Mouse (Mus musculus): ENCODE results near the gene Tjap1.

The Tjap1 gene

DNA sequence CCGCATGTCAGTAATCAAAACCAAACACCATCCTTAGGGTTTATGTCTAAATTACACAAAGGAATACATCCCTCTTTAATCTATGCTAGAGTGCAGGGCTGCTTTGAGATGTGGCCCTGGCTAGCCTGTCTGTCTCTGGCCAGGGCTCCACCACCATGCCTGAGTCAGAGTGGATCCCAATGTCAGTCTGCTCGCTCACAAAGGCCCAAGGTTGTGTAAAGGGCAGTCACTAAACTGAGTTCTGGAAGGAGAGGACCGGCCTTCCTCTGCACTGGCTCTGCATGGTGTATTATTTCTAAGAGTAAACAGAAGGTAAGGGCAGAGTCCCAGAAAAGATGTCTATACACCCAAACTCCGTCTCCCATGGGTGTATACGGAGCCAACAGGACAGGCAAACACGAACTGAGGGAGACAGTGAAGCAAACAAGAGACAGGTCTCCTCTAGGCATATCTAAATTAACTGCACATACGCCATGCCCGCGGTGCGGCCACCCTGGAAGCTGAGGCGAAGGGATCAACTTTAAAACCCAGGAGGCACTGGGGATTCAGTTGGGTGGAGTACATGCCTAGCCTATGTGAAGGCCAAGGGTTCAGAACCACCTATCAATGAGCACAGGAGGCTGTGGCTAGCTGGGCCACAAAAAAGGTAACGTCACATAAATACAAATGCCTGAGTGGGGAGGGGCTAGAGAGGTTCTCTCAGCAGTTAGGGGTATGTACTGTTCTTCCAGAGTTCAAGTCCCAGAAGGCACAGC is 4.6 kb downstream of the Tjap1 start:
- no peak for DNase-seq

- no peak for DNase-seq
Measured at GRCm38 (mm10) chr17:46277586-46277985, 5.2 kb downstream of the Tjap1 start.

DNA sequence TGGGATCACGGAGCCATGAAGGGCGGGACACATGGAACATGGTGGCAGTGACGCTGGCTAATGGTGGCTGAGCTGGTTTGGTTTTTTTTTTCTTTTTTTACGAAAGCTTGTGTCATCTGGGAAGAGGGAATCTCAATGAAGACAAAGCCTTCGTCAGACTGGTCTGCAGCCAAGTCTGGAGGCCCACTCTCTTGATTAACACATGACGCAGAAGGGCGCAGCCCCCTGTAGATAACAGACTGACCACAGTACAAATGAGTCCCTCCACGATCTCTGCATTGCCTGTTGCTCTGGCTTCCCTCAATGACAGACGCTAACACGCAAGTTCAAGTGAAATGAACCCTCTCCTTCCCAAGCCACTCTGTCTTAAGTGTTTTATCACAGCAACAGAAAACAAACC is 7.3 kb downstream of the Tjap1 start:
- no peak for DNase-seq

GRCm38 (mm10) chr17:46275034-46275433 is 7.8 kb downstream of the Tjap1 start:
- DNase-seq, result no peak

- no peak for DNase-seq
Measured at GRCm38 (mm10) chr17:46274465-46274864, 8.4 kb downstream of the Tjap1 start.

DNA sequence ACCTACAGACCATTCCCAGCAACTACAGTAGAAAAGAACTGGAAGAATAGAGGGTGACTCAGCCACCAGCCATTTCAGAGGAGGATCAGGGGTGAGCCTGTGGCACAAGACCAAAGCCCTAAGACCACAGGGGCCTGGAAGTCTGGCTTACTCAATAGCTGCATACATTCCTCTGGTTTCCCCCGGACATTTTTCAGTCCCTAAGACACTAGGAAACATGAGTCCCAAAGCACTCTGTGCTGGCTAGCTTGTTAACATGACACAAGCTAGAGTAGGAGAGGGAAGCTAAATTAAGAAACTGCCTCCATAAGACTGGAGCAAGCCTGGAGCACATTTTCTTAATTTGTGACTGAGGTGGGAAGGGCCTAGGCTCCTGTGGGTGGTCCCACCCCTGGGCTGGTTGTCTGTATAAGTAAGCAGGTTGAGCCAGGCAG is 9.0 kb downstream of the Tjap1 start:
- no peak for DNase-seq

DNA sequence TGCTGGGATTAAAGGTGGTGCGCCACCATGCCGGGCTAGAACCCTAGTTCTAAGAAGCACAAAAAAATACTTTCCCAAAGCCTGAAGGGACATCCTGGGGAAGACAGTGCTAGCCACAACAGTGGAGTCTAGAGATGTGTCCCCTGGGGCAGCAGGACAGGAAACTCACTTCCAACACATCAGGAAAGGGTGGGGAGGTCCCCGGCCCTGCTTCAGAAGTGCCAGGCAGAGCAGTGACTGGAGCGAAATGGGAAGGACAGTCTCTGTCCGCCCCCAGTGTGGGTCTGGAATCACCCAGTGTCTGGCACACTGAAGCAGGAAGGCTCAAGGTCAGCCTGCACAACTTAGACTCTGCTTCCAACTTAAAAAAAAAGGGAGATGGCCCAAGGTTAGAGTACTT is 10.2 kb downstream of the Tjap1 start:
- no peak for DNase-seq

- DNase-seq, result no peak
Measured at GRCm38 (mm10) chr17:46272058-46272457, 10.8 kb downstream of the Tjap1 start.

- no peak for DNase-seq
Measured at GRCm38 (mm10) chr17:46269771-46270534, 12.9 kb downstream of the Tjap1 start.

DNA sequence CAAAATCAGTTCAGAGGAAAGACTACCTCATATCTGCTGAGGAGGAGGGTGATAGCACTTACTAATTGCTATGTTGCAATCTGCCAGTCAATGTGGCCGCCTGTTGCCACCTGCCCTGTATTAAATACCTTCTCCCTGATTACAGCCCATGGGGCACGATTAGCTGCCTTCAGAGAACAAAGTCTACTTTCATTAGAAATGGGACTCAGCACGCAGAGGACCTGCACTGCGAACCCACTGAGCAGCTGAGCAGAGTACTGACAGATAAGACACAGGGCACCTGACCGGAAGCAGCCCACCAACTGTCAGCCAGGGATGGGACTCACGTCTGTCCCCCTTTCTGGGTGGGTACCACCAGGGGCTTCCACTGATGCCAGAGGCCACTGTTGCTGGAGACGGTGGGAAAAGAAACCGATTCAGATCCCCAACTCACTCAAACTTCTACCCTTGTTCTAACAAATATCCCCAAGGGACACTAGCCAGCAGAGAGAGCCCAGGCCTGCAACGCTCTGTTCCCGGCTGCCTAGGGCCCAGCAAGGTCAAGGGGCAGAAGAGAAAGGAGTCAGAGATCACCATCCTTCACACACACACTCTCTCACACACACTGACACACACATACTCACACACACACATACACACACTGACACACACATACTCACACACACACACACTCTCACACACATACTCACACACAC is 14.7 kb downstream of the Tjap1 start:
- DNase-seq, result no peak

- DNase-seq, result no peak
Measured at GRCm38 (mm10) chr17:46267511-46267910, 15.3 kb downstream of the Tjap1 start.

DNA sequence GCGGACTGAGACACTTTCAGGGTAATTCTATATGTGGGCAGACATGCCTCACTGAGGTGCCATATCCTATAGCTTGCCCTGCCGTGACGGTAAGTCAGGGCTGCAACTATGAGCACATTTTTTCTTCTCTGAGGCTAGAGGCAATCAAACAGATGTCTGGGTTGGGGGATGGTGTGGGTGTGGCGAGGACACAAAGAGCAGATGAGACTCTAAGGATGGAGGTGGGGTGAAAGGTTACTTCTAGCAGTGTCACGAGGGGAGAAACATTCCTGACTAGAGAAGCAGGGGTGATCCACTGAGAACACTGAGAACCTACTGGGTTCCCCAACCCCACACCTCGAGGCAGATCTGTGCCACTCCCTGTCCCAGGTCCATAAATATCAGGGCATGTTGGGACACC is 15.8 kb downstream of the Tjap1 start:
- DNase-seq, result no peak

GRCm38 (mm10) chr17:46265918-46266618 is 16.8 kb downstream of the Tjap1 start:
- peak; percentile 80 for DNase-seq

- no peak for DNase-seq
Measured at GRCm38 (mm10) chr17:46265502-46265901, 17.3 kb downstream of the Tjap1 start.

DNA sequence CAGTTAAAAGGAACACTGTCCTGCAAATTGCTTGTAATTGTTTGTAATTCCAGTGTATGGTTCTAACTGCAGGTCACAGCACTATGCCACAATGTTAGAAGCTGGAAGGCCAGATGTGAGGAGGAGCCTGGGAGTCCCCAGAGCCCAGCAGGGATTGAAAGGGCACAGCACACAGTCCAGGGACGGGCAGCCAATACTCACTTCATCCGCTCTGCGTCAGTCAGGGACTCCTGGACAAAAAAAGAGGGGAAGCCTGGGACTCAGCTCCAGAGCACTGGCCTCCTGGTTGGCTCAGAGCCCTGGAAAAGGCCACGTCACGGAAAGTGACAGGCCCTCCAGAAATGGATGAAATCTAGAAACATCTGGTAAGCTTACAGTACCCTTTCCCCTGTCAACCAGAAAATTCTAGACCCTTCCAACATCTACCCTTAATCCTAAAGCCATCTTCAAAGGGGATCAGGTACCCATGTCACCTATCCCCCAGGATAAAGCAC is 20.6 kb downstream of the Tjap1 start:
- no peak for DNase-seq

GRCm38 (mm10) chr17:46259675-46260074 is 23.2 kb downstream of the Tjap1 start:
- no peak for DNase-seq

DNA sequence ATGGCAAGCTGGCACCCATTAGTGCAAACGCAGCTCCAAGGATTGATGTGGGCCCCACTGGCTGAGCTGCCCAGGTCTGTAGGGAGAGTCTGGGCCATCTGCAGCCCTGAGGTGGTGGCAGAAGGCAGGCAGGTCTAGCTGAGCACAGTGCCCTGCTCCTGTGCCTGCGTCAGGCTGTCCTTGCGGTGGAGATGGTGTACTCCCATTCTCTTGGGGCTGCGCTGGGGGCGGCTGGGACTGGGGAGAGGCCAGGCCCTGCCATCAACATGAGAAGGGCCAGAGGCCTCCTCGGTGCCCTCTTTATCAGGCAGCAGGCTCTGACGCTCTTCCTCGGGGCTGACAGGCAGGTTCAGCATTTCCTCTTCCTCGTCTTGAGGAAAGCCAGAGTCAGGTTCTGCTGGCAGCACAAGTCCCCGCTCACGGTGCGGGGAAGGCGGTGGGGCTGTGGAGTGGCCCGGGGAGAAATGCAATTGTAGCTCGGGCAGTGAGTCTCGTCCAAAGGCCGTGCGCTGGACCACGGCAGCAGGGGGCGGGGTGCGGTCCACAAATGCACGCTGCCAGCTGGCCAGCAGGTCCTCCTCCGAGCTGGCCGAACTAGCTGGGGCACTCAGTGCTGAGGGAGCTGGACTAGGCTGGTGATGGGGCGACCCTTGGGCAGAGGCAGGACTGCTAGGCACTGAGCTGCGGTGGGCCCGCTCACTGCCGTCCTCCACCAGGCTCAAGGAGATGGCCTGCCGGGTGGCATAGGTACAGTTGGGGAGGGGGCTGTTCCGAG is 24.4 kb downstream of the Tjap1 start:
- no peak for DNase-seq

DNA sequence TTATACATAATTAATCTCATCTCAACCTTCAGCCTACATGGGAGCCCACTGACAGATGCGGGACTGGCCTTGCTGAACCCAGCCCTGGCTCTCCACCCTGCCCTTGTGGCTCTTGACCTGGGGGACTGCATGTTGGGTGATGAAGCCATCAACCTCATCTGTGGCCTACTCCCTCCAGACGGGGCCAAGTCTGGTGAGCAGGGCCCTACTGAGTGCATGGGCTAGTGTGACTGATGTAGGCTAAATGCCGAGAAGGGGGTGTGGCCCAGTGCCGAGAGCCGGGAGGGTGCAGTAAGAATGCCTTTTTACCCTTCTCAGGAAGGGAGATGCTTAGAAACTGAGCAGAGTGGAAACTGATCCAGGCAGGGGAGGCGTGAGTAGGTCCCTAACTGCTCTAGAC is 27.7 kb downstream of the Tjap1 start:
- DNase-seq, result no peak

GRCm38 (mm10) chr17:46254106-46254505 is 28.7 kb downstream of the Tjap1 start:
- peak; percentile 62 for DNase-seq

- DNase-seq, result peak; percentile 92
Measured at GRCm38 (mm10) chr17:46253452-46254084, 29.3 kb downstream of the Tjap1 start, which contains the start of gene Lrrc73. Gene Lrrc73 (plus strand): TSS chr17:46253531.

Measured in thymus, postnatal 14 days (tissue).